Mouse (Mus musculus): ENCODE measurements around the gene Ano6. TPM values are rescaled to one million over a fixed set of nuclear protein-coding genes. Genes with fewer than 3 reads are reported as not detected.

The Ano6 gene
- polyA plus RNA-seq, 1 experiment from 2014 or later, result 6.9 TPM

- DNase-seq, result no peak
- Histone ChIP-seq H3K4me1 (ENCODE audit: insufficient read depth) (no peaks in the 10 kb centered on the region; the same call in 1 of the 2 replicates), H3K27me3 (ENCODE audit: insufficient read depth, low read length) (no peaks in the 10 kb centered on the region), H3K9ac (replicated peaks) (no peak overlapping the region), H3K27ac (ENCODE audit: low read depth) (no peak overlapping the region), H3K36me3 (replicated peaks; ENCODE audit: insufficient read depth, low read length) (no peaks in the 10 kb centered on the region), H3K4me3 (ENCODE audit: low read depth, low read length) (no peak overlapping the region), H3K4me2 (ENCODE audit: low read depth, low read length) (no peak overlapping the region), H3K9me3 (ENCODE audit: low read length) (no peaks in the 10 kb centered on the region)
- 77% methylated on average over 5 of the region's 5 CpGs for WGBS (ENCODE audit: insufficient replicate concordance)
- no peak for ATAC-seq
- TF ChIP-seq EP300 (IDR thresholded peaks at IDR 0.05; ENCODE audit: low read depth), result no peak
- TF ChIP-seq CTCF (IDR thresholded peaks at IDR 0.05; ENCODE audit: low read depth), result no peak
Observed at GRCm38 (mm10) chr15:95758069-95758468, 32.6 kb upstream of the Ano6 start.

GRCm38 (mm10) chr15:95758696-95759434, 31.8 kb upstream of the Ano6 start:
- H3K9me3 ChIP-seq (ENCODE audit: low read length), result no peaks in the 10 kb centered on the region
- no peak overlapping the region for H3K4me3 ChIP-seq (ENCODE audit: low read depth, low read length)
- ATAC-seq, result no peak
- no peak overlapping the region for H3K9ac ChIP-seq (replicated peaks)
- H3K27me3 ChIP-seq (ENCODE audit: insufficient read depth, low read length), result no peaks in the 10 kb centered on the region
- DNase-seq, result no peak
- 78% methylated on average over 12 of the region's 12 CpGs for WGBS (ENCODE audit: insufficient replicate concordance)
- TF ChIP-seq CTCF (IDR thresholded peaks at IDR 0.05; ENCODE audit: low read depth) (no peak), EP300 (IDR thresholded peaks at IDR 0.05; ENCODE audit: low read depth) (no peak)
- no peaks in the 10 kb centered on the region; the same call in 1 of the 2 replicates for H3K4me1 ChIP-seq (ENCODE audit: insufficient read depth)
- H3K27ac ChIP-seq (ENCODE audit: low read depth), result no peak overlapping the region
- H3K36me3 ChIP-seq (replicated peaks; ENCODE audit: insufficient read depth, low read length), result no peaks in the 10 kb centered on the region
- no peak overlapping the region for H3K4me2 ChIP-seq (ENCODE audit: low read depth, low read length)

DNA sequence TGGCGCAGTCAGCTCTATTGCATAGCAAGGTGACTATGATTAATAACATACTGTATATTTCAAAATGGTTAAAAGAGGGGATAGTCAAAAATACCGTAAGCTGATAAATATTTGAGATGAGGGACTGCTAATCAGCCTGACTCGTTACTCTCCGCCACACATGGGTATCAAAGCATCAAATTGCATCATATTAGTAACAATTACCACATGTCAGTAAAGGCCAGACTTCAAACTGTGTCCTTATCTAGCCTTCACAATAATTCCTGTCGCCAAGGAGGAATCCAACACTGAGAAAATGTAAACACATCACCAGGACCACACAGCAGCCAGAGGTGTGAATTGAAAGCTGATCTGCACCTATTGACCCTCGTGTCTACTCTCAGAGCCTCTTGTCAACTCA, 30.8 kb upstream of the Ano6 start:
- H3K4me3 ChIP-seq (ENCODE audit: low read depth, low read length), result no peak overlapping the region
- H3K4me1 ChIP-seq (ENCODE audit: insufficient read depth), result no peaks in the 10 kb centered on the region; the same call in 1 of the 2 replicates
- H3K4me2 ChIP-seq (ENCODE audit: low read depth, low read length), result no peak overlapping the region
- 47% methylated on average over 6 of the region's 6 CpGs for WGBS (ENCODE audit: insufficient replicate concordance)
- no peak for DNase-seq
- H3K27ac ChIP-seq (ENCODE audit: low read depth), result no peak overlapping the region
- H3K36me3 ChIP-seq (replicated peaks; ENCODE audit: insufficient read depth, low read length), result no peaks in the 10 kb centered on the region
- no peak overlapping the region for H3K9ac ChIP-seq (replicated peaks)
- ATAC-seq, result no peak
- H3K27me3 ChIP-seq (ENCODE audit: insufficient read depth, low read length), result no peaks in the 10 kb centered on the region
- TF ChIP-seq EP300 (IDR thresholded peaks at IDR 0.05; ENCODE audit: low read depth) (no peak), CTCF (IDR thresholded peaks at IDR 0.05; ENCODE audit: low read depth) (no peak)
- no peaks in the 10 kb centered on the region for H3K9me3 ChIP-seq (ENCODE audit: low read length)

GRCm38 (mm10) chr15:95761420-95761819, 29.2 kb upstream of the Ano6 start:
- Histone ChIP-seq H3K27ac (ENCODE audit: low read depth) (no peak overlapping the region), H3K4me1 (ENCODE audit: insufficient read depth) (no peaks in the 10 kb centered on the region; the same call in 1 of the 2 replicates), H3K27me3 (ENCODE audit: insufficient read depth, low read length) (no peaks in the 10 kb centered on the region), H3K4me2 (ENCODE audit: low read depth, low read length) (no peak overlapping the region), H3K9me3 (ENCODE audit: low read length) (no peaks in the 10 kb centered on the region), H3K4me3 (ENCODE audit: low read depth, low read length) (no peak overlapping the region), H3K36me3 (replicated peaks; ENCODE audit: insufficient read depth, low read length) (no peaks in the 10 kb centered on the region), H3K9ac (replicated peaks) (no peak overlapping the region)
- DNase-seq (no peak), ATAC-seq (no peak)
- WGBS (ENCODE audit: insufficient replicate concordance), result 72% methylated on average over 7 of the region's 7 CpGs
- TF ChIP-seq EP300 (IDR thresholded peaks at IDR 0.05; ENCODE audit: low read depth) (no peak), CTCF (IDR thresholded peaks at IDR 0.05; ENCODE audit: low read depth) (no peak)

DNA sequence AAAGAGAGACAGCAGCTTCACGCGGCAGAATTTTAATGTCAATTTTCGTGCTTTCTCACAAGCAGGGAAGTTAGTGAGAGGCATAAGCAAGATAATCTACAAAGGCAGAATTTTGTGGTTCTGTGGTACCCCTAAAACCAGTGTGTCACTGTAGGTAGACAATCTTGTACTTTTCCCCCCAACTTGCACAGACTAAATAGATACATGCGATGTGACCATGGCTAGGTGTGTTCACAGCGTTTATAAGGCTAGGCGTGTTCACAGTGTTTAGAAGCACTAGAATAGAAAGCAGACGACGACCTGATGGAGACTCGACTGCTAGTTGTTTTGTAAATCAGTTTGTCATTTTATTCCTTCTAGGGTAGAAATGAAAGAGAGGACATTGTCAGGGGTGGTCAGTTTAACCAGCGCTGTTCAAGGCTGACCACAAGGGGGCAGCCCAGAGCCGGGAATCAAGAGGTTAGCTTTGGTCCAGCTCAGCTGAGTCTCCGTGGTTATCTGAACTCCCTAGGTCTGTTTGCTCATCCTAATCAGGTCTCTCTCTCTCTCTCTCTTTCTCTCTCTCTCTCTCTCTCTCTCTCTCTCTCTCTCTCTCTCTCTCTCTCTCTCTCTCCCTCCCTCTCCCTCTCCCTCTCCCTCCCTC, 27.9 kb upstream of the Ano6 start:
- Histone ChIP-seq H3K4me1 (ENCODE audit: insufficient read depth) (no peaks in the 10 kb centered on the region), H3K27ac (ENCODE audit: low read depth) (no peak overlapping the region), H3K4me2 (ENCODE audit: low read depth, low read length) (no peak overlapping the region), H3K4me3 (ENCODE audit: low read depth, low read length) (no peak overlapping the region), H3K36me3 (replicated peaks; ENCODE audit: insufficient read depth, low read length) (no peaks in the 10 kb centered on the region), H3K27me3 (ENCODE audit: insufficient read depth, low read length) (no peaks in the 10 kb centered on the region), H3K9ac (replicated peaks) (no peak overlapping the region), H3K9me3 (ENCODE audit: low read length) (no peaks in the 10 kb centered on the region)
- ATAC-seq (peak; percentile 77), DNase-seq (peak; percentile 84)
- TF ChIP-seq CTCF (IDR thresholded peaks at IDR 0.05; ENCODE audit: low read depth), result peak; percentile 87
- TF ChIP-seq EP300 (IDR thresholded peaks at IDR 0.05; ENCODE audit: low read depth), result no peak
- WGBS (ENCODE audit: insufficient replicate concordance), result 38% methylated on average over 12 of the region's 12 CpGs

GRCm38 (mm10) chr15:95763464-95763863, 27.2 kb upstream of the Ano6 start:
- DNase-seq, result no peak
- no peaks in the 10 kb centered on the region for H3K36me3 ChIP-seq (replicated peaks; ENCODE audit: insufficient read depth, low read length)
- ATAC-seq, result no peak
- H3K4me2 ChIP-seq (ENCODE audit: low read depth, low read length), result no peak overlapping the region
- WGBS (ENCODE audit: insufficient replicate concordance), result 52% methylated on average over 6 of the region's 6 CpGs
- H3K4me3 ChIP-seq (ENCODE audit: low read depth, low read length), result no peak overlapping the region
- H3K27ac ChIP-seq (ENCODE audit: low read depth), result no peak overlapping the region
- no peaks in the 10 kb centered on the region for H3K9me3 ChIP-seq (ENCODE audit: low read length)
- no peaks in the 10 kb centered on the region for H3K27me3 ChIP-seq (ENCODE audit: insufficient read depth, low read length)
- no peak overlapping the region for H3K9ac ChIP-seq (replicated peaks)
- no peaks in the 10 kb centered on the region for H3K4me1 ChIP-seq (ENCODE audit: insufficient read depth)
- TF ChIP-seq EP300 (IDR thresholded peaks at IDR 0.05; ENCODE audit: low read depth), result no peak
- TF ChIP-seq CTCF (IDR thresholded peaks at IDR 0.05; ENCODE audit: low read depth), result no peak
